Mouse (Mus musculus) NIH3T3 (cell line): ENCODE results near the gene Adgrf2.

Experiments
- DNase-seq: peaks from one replicate; pipeline ENCODE4 v3.0.0-alpha.2; 2012; ENCODE audit warnings: low read depth

Gene Adgrf2

DNA sequence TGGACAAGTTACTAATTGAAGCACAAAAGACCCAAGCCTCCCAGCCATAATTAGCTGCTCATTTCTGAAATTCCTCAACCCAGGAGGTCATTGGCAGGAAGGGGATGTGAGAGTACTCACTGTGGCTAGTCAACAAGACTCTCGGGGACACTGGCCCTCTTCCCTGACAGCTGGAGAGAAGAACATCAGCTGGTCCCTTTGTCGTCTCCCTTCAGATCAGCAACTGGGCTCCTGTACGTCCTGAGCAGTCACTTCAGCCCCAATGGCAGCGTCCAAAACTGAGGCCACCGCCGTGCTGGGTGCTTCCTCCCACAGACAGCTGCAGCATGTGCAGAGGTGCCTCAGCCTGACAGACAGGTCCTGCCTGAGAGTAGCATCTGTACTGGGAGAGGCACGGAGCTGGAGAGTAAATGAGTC, at the start of gene Adgrf2:
Gene Adgrf2 (minus strand): TSS at position 379 of the 417 bp plus-strand sequence.
- no peak for DNase-seq

- peak; percentile 12 for DNase-seq
Measured at GRCm38 (mm10) chr17:42790787-42791186, 48.8 kb upstream of the Adgrf2 start.

DNA sequence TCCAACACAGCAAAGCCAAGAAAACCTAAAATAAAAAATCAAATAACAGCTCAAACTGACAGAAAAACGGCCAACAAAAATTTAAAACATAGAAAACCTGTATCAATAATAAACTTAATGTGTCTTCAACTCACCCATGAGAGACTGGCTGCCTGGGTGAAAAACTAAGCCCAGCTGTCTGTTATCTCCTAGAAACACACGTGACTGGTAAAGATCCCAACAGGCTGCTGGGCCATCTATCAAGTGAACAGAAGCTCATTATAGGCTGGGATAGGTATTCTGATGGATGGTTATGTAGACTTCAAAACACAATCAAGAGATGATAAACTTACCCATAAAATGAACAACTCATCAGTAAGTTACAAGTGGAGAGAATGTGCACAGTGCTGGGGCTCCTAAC, 47.7 kb upstream of the Adgrf2 start:
- no peak for DNase-seq

DNA sequence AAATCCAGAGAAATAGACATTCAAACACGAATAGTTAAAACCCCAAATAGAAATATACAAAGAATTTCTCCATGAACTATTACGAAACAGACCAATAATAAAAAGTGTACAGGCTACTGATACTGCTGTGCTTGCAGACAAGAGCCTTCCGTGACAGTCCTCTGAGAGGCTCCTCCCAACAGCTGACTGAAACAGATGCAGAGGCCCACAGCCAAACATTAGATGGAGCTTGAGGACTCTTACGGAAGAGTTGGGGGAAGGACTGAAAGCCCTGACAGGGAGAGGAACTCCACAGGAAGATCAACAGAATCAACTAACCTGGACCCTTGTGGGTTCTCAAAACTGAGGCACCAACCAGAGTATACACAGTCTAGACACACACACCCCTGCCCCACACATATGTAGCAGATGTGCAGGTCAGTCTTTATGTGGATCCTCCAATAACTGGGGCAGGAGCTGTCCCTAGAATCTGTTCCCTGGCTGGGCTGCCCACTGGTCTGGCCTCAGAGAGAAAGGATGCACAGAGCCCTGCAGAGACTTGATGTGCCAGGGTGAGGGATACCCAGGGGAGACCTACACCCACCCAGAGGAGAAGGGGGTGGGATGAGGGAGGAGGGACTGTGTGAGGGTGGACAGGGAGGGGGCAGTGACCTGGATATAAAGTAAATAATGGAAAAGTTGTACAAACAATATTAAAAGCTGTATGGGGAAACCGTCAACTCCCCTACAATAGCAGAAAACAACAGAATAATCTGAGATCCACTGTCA, 46.9 kb upstream of the Adgrf2 start:
- no peak for DNase-seq

- peak; percentile 87 for DNase-seq
Measured at GRCm38 (mm10) chr17:42782156-42782757, 40.3 kb upstream of the Adgrf2 start.

- no peak for DNase-seq
Measured at GRCm38 (mm10) chr17:42753791-42754190, 11.8 kb upstream of the Adgrf2 start.

DNA sequence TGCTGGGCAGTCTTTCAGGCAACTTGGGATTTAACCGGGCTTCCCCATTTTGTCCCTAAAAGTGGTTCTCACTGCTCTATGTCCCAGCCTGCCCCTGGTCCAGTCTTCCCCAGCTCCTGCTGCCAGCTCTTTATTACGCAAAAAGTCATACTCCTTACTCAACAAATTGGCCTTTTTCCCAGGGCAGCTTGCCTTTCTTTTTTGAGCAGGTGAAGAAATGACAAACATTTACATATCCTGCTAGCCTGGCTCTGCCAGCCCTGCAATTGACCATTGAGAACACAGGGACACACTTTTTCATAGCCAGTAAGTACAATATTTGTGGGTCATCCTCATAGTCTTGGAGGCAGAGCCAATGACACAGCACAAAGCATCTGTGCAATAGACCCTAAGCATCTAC, 10.2 kb upstream of the Adgrf2 start:
- peak; percentile 41 for DNase-seq

DNA sequence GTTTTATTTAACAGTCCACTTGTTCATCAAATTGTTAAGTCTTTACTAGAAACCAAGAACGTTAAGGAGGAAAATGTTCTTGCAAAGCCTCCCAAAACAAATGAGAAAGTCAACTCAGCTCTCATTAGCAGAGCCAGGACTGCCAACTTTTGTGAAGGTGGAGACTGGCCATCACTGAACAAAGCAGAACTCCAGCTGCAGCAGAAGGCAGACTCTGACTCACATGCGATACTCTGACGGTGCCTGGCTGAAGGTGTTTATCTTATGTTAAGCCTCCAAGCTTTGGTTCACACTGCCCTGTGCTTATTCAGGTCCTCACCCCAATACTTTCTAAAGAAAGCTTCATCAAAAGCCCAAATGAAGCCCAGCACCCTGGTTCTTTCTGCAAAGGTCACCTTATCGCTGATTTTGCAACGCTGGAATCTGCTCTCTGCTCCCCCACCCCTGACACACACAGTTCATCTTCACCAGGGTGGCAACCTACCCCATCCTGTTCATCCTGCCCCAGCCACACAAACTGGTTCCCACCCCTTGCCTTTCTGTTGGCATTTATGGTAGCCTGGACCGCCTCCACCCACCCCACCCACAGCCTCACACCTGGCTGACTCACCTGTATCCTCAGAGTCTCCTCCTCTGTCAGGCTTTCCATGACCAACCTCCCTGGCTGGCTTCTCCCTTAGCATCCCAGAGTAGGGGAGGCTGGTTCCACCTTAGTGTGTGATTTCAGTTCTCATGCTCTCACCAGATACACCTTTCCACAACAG, 3.9 kb upstream of the Adgrf2 start:
- no peak for DNase-seq

GRCm38 (mm10) chr17:42742823-42743222, 844 bp upstream of the Adgrf2 start:
- no peak for DNase-seq

GRCm38 (mm10) chr17:42738794-42739193, 3.2 kb downstream of the Adgrf2 start:
- DNase-seq, result no peak

GRCm38 (mm10) chr17:42717161-42717560, 24.8 kb downstream of the Adgrf2 start:
- peak; percentile 37 for DNase-seq

DNA sequence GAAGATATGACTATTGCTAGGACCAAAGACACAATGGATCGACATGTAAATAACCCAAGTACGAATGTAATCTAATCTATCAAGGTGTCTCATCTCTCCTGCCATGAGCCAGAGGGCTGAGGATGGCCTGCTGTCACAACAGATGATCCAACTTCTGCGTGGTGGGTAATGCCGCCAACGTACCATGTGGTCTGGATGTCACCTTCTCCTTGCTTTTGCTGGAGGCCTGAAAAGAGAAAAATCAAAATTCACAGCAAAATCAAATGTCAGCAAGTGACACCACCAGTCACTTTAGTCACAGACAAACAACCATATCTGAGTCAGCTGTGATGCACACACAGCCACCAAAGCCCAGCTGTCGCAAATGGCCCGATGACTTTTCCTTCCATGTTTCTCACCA, 27.0 kb downstream of the Adgrf2 start:
- no peak for DNase-seq

DNA sequence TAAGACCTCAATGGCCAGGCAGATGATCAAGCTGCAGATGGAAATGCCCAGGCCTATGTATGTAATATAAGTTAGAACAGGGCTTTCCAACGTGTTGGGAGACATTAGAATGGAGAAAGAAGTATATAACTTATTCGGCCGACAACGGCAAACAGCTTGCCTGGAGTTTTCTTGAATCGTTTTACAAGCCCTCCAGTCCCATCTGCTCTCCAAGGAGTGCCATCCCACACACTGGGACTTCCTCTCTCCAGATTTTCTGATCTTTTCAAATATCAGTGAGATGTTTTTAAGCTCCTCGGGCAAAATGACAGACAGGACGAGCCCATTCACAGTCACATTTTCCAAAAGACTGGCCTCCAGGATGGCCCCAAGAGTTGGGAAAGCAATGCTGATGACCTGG, 31.3 kb downstream of the Adgrf2 start:
- no peak for DNase-seq

- DNase-seq, result no peak
Measured at GRCm38 (mm10) chr17:42705611-42706010, 36.4 kb downstream of the Adgrf2 start.

DNA sequence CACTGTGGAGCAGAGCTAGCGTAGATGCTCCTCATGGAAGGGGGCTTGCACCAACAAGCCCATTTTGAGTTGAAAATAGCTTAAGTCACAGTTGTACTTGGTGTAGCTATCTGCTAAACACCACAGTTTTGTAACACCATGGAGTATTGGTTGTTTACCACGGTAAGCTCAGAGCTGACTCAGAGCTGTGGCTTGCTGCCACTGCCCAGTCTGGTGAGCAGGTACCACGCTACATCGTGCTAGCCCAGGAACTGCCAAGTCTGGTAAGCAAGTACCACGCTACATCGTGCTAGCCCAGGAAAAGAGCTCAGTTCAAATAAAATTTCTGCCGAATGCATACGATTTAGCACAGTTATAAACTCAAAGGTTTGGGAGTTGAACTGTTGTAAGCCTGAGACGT, 39.8 kb downstream of the Adgrf2 start:
- peak; percentile 40 for DNase-seq

- no peak for DNase-seq
Measured at GRCm38 (mm10) chr17:42694730-42695129, 47.2 kb downstream of the Adgrf2 start.

- DNase-seq, result no peak
Measured at GRCm38 (mm10) chr17:42692136-42692535, 49.8 kb downstream of the Adgrf2 start, which contains the start of gene Adgrf4. TSS of gene Adgrf4 (minus strand) at chr17:42692284.

- no peak for DNase-seq
Measured at GRCm38 (mm10) chr17:42690531-42690930, 51.4 kb downstream of the Adgrf2 start.
